Mouse (Mus musculus) forebrain, embryonic 13.5 days (tissue): Measurements from ENCODE around the gene Wfdc6a. TPM values are rescaled to one million over a fixed set of nuclear protein-coding genes. Genes with fewer than 3 reads are reported as not detected.
A peak's percentile ranks its signal among the peaks of the same experiment; 100 is the strongest.
"Not testable (repeated sequence)": the region's sequence is repeated elsewhere in the genome, so short reads cannot be mapped to it uniquely, and the experiment has no call there.

Experiments used
- ATAC-seq: fragments of 200-750 bp; cut with Nextera tagmentation; 2 replicates; pipeline ENCODE4 v1.8.0; 2017
- H3K27ac ChIP-seq: fragments of 300-500 bp; sonication (generic); 2 replicates; pipeline ENCODE4 v1.5.1; 2015; ENCODE audit warnings: inconsistent platforms, mild to moderate bottlenecking, moderate library complexity
- H3K27me3 ChIP-seq: fragments of 300-500 bp; sonication (generic); 2 replicates; pipeline ENCODE4 v1.6.1; 2015; ENCODE audit warnings: mild to moderate bottlenecking, inconsistent platforms
- H3K36me3 ChIP-seq: fragments of 300-500 bp; sonication (generic); 2 replicates; pipeline ENCODE4 v1.6.1; 2015; ENCODE audit warnings: mild to moderate bottlenecking, inconsistent platforms; ENCODE audit not compliant: poor library complexity, severe bottlenecking
- H3K4me1 ChIP-seq: fragments of 300-500 bp; sonication (generic); 2 replicates; pipeline ENCODE4 v1.6.1; 2015; ENCODE audit warnings: inconsistent platforms
- H3K4me2 ChIP-seq: fragments of 300-500 bp; sonication (generic); 2 replicates; pipeline ENCODE4 v1.6.1; 2015; ENCODE audit warnings: inconsistent platforms, mild to moderate bottlenecking, moderate library complexity
- H3K4me3 ChIP-seq: fragments of 300-500 bp; sonication (generic); 2 replicates; pipeline ENCODE4 v1.5.1; 2015; ENCODE audit warnings: mild to moderate bottlenecking, inconsistent platforms
- H3K9ac ChIP-seq: fragments of 300-500 bp; sonication (generic); 2 replicates; pipeline ENCODE4 v1.6.1; 2015; ENCODE audit warnings: mild to moderate bottlenecking, inconsistent platforms
- H3K9me3 ChIP-seq: fragments of 300-500 bp; sonication (generic); replicated peaks from 2 replicates; pipeline ENCODE4 v1.6.1; 2016; ENCODE audit warnings: inconsistent platforms
- WGBS: fragments of 180-500 bp; shearing (Covaris S2); methylation state at CpG from one replicate; pipeline ENCODE4 v1.1.7; 2015; 5-methylcytosine and 5-hydroxymethylcytosine counted together
- polyA plus RNA-seq: library from polyadenylated mRNA; unstranded; fragments of >200 nt; fragmentation: Nextera tagmentation; extraction: Ambion mirVana; gene quantifications from 2 replicates; pipeline ENCODE4 v1.2.1, GENCODE M21; 2015

The Wfdc6a gene
- not detected in 2 replicates for polyA plus RNA-seq

- WGBS: 64% methylated on average over 13 of the region's 13 CpGs
- ATAC-seq, H3K36me3 ChIP-seq, H3K27ac ChIP-seq, H3K4me2 ChIP-seq, H3K9ac ChIP-seq, H3K9me3 ChIP-seq, H3K4me1 ChIP-seq, H3K4me3 ChIP-seq, H3K27me3 ChIP-seq: not testable (repeated sequence)
Measured at GRCm38 (mm10) chr2:164585025-164585725, at the start of gene Wfdc6a. TSS of gene Wfdc6a (minus strand) at chr2:164585447.

- no peaks in the 10 kb centered on the region for H3K9me3 ChIP-seq
- H3K36me3 ChIP-seq: no peaks in the 10 kb centered on the region
- H3K27me3 ChIP-seq: no peaks in the 10 kb centered on the region
- H3K4me3 ChIP-seq: no peak overlapping the region
- no peak overlapping the region for H3K4me2 ChIP-seq
- no peak for ATAC-seq
- H3K4me1 ChIP-seq: no peaks in the 10 kb centered on the region
- H3K9ac ChIP-seq: no peak overlapping the region
- WGBS: 86% methylated on average over 4 of the region's 4 CpGs
- no peak overlapping the region for H3K27ac ChIP-seq
Measured at GRCm38 (mm10) chr2:164621775-164622174, 36.5 kb upstream of the Wfdc6a start.

DNA sequence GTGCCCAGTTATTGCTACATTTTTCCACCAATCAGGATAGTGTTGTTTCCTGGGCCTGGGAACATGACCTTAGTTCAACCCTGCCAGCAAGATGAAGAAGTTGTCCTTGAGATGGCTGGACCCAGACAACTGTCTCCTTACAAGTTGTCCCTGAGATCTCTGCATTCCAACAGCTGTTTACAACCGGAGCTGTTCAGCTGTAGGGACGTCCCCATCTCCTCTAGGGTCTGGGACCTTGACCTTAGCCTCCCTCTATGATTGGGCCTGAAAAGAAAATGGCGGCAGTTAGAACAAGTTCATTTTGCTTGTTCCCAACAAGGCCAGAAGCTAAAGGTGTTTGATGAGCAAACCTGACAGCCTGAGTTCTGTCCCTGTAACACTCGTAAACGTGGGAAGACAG, 33.8 kb upstream of the Wfdc6a start:
- no peaks in the 10 kb centered on the region for H3K36me3 ChIP-seq
- H3K27me3 ChIP-seq: no peaks in the 10 kb centered on the region
- no peak for ATAC-seq
- no peaks in the 10 kb centered on the region for H3K4me1 ChIP-seq
- WGBS: 84% methylated on average over 5 of the region's 5 CpGs
- no peak overlapping the region for H3K9ac ChIP-seq
- H3K4me2 ChIP-seq: no peak overlapping the region
- H3K27ac ChIP-seq: no peak overlapping the region
- no peak overlapping the region for H3K4me3 ChIP-seq
- H3K9me3 ChIP-seq: no peaks in the 10 kb centered on the region

DNA sequence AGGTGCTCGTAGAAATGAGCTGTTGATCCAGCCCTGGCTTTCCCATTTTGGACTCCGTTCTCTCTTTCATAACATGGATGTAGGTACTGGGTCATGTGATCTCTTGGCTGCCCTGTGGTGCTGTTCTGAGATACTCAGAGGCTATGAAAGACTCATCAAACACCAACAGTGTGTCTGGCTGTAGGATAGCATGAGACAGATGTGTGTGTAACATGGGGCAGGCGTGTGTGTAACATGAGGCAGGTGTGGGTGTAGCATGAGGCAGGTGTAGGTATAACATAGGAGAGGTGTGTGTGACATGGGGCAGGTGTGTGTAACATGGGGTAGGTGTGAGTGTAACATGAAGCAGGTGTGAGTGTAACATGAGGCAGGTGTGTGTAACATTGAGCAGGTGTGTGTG, 30.1 kb upstream of the Wfdc6a start:
- no peaks in the 10 kb centered on the region for H3K27me3 ChIP-seq
- H3K4me1 ChIP-seq: no peaks in the 10 kb centered on the region
- no peak for ATAC-seq
- H3K9ac ChIP-seq: no peak overlapping the region
- H3K4me3 ChIP-seq: no peak overlapping the region
- no peak overlapping the region for H3K27ac ChIP-seq
- H3K36me3 ChIP-seq: no peaks in the 10 kb centered on the region
- no peaks in the 10 kb centered on the region for H3K9me3 ChIP-seq
- WGBS: 97% methylated on average over 3 of the region's 3 CpGs
- no peak overlapping the region for H3K4me2 ChIP-seq

GRCm38 (mm10) chr2:164613471-164613870, 28.2 kb upstream of the Wfdc6a start, which contains the start of the genes Wfdc6b and Wfdc8:
TSS of gene Wfdc6b (plus strand) at chr2:164613522.
TSS of gene Wfdc8 (minus strand) at chr2:164613626.
- H3K27ac ChIP-seq, H3K9me3 ChIP-seq, ATAC-seq, H3K4me3 ChIP-seq, H3K9ac ChIP-seq, H3K4me1 ChIP-seq, H3K4me2 ChIP-seq, H3K36me3 ChIP-seq, H3K27me3 ChIP-seq: not testable (repeated sequence)
- 60% methylated on average over 8 of the region's 8 CpGs for WGBS

DNA sequence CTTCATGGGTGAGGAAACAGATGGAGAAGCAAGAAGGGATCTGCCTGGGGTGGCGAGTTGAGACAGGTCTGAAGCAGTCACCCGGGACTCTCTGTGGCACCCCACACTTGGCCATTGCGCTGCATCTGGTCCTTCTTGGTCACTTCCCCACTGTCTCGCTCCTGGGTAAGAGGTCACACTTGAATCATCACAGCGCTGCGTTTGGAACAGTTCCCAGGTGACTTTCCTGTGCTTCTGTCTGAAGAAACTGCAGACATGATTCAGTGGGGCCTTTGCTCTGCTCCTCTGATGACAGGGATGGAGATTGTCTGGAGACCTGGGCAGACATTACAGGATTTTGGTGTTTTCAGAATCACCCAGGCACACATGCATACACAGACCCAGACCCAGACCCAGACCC, 23.5 kb upstream of the Wfdc6a start:
- 87% methylated on average over 6 of the region's 6 CpGs for WGBS
- no peaks in the 10 kb centered on the region for H3K4me1 ChIP-seq
- no peak overlapping the region for H3K4me3 ChIP-seq
- H3K4me2 ChIP-seq: no peak overlapping the region
- H3K36me3 ChIP-seq: no peaks in the 10 kb centered on the region
- H3K9me3 ChIP-seq: peaks cover under 1% of the 10 kb centered on the region; the same call in 1 of the 2 replicates
- no peak overlapping the region for H3K27ac ChIP-seq
- ATAC-seq: no peak
- H3K9ac ChIP-seq: no peak overlapping the region
- H3K27me3 ChIP-seq: no peaks in the 10 kb centered on the region

GRCm38 (mm10) chr2:164604411-164604810, 19.2 kb upstream of the Wfdc6a start:
- 92% methylated on average over 8 of the region's 8 CpGs for WGBS
- Histone ChIP-seq H3K27ac (no peak overlapping the region), H3K4me2 (no peak overlapping the region), H3K27me3 (no peaks in the 10 kb centered on the region), H3K36me3 (no peaks in the 10 kb centered on the region), H3K9ac (no peak overlapping the region), H3K9me3 (peaks cover 9% of the 10 kb centered on the region), H3K4me1 (no peaks in the 10 kb centered on the region), H3K4me3 (no peak overlapping the region)
- no peak for ATAC-seq

DNA sequence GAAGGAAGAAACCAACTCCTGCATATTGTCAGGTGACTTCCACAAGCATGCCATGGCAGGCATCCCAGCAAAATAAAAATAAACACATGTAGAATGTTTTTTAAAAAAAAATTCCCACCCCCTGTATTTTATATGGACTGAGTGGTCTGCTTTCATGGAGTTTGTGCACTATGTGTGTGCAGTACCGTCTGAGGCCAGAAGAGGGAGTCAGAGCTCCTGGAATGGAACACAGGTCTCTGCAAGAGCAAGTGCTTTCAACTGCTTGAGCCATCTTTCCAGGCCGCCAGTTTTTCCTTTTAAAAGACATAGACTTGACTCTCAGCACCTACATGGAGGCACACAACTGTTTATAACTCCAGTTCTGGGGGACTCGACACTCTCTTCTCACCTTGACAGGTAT, 18.2 kb upstream of the Wfdc6a start:
- H3K9ac ChIP-seq: no peak overlapping the region
- WGBS: 91% methylated on average over 3 of the region's 3 CpGs
- H3K4me1 ChIP-seq: no peaks in the 10 kb centered on the region
- no peak overlapping the region for H3K4me2 ChIP-seq
- ATAC-seq: no peak
- no peak overlapping the region for H3K4me3 ChIP-seq
- no peaks in the 10 kb centered on the region for H3K36me3 ChIP-seq
- H3K27ac ChIP-seq: no peak overlapping the region
- H3K9me3 ChIP-seq: peaks cover 9% of the 10 kb centered on the region
- no peaks in the 10 kb centered on the region for H3K27me3 ChIP-seq

DNA sequence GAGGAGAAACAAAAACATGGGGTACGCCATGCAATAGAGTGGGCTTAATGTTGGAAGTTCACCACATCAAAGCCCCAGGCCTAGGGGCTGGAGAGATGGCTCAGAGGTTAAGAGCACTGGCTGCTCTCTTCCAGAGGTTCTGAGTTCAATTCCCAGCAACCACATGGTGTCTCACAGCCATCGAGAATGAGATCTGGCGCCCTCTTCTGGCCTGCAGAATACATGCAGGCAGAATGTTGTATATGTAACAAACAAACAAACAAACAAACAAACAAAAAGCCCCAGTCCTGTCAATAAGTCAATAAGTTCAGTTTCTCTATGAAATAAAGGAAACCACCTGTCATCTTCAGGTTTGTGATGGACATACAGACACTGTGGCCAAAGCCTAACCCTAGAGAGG, 14.9 kb upstream of the Wfdc6a start:
- H3K9me3 ChIP-seq: peaks cover 9% of the 10 kb centered on the region
- no peak for ATAC-seq
- H3K4me3 ChIP-seq: no peak overlapping the region
- no peaks in the 10 kb centered on the region for H3K27me3 ChIP-seq
- 73% methylated on average over 3 of the region's 3 CpGs for WGBS
- no peaks in the 10 kb centered on the region for H3K4me1 ChIP-seq
- H3K9ac ChIP-seq: no peak overlapping the region
- no peak overlapping the region for H3K27ac ChIP-seq
- H3K36me3 ChIP-seq: no peaks in the 10 kb centered on the region
- no peak overlapping the region for H3K4me2 ChIP-seq

- no peak within 1 kb of the TSS for H3K27ac ChIP-seq
- no peak within 1 kb of the TSS for H3K4me3 ChIP-seq
- no peaks in the 10 kb centered on the region for H3K36me3 ChIP-seq
- H3K9ac ChIP-seq: no peak within 1 kb of the TSS
- no peaks in the 10 kb centered on the region for H3K27me3 ChIP-seq
- no peaks in the 10 kb centered on the region for H3K9me3 ChIP-seq
- H3K4me1 ChIP-seq: no peaks in the 10 kb centered on the region
- no peak for ATAC-seq
- no peak within 1 kb of the TSS for H3K4me2 ChIP-seq
- WGBS: 77% methylated on average over 4 of the region's 4 CpGs
Measured at GRCm38 (mm10) chr2:164593494-164593893, 8.2 kb upstream of the Wfdc6a start, which contains the start of gene Eppin. TSS of gene Eppin (minus strand) at chr2:164593594.

DNA sequence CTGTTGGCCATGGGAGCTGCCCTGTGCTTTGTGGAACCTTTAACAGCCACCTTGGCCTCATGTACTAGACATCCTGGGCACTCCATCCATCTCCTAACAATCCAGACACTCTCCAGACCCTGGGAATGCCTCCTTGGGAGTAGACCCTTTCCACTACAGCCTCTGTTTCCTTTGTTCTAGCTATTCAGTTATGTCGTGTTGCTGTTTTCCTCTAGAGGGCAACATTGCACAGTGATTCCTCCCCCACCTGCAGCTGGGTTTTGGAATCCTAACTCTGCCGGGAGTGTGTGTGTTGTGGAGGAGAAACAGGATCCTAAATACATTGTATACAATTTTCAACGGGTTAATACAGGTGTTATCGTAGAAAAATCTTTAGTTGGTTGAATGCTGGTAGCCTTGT, 6.8 kb upstream of the Wfdc6a start:
- H3K9me3 ChIP-seq: no peaks in the 10 kb centered on the region
- no peaks in the 10 kb centered on the region for H3K4me1 ChIP-seq
- H3K27me3 ChIP-seq: no peaks in the 10 kb centered on the region
- no peaks in the 10 kb centered on the region for H3K36me3 ChIP-seq
- 11% methylated on average over 4 of the region's 4 CpGs for WGBS
- peak; percentile 24; the same call in 1 of the 2 replicates for ATAC-seq
- H3K9ac ChIP-seq: no peak overlapping the region
- no peak overlapping the region for H3K4me3 ChIP-seq
- no peak overlapping the region for H3K4me2 ChIP-seq
- no peak overlapping the region for H3K27ac ChIP-seq

- H3K9me3 ChIP-seq, H3K4me1 ChIP-seq, H3K9ac ChIP-seq, H3K36me3 ChIP-seq, ATAC-seq, H3K27ac ChIP-seq, H3K4me3 ChIP-seq, H3K27me3 ChIP-seq, H3K4me2 ChIP-seq: not testable (repeated sequence)
- 88% methylated on average over 6 of the region's 6 CpGs for WGBS
Measured at GRCm38 (mm10) chr2:164573359-164573758, 11.9 kb downstream of the Wfdc6a start, which contains the start of gene Spint3. TSS of gene Spint3 (minus strand) at chr2:164573459.

DNA sequence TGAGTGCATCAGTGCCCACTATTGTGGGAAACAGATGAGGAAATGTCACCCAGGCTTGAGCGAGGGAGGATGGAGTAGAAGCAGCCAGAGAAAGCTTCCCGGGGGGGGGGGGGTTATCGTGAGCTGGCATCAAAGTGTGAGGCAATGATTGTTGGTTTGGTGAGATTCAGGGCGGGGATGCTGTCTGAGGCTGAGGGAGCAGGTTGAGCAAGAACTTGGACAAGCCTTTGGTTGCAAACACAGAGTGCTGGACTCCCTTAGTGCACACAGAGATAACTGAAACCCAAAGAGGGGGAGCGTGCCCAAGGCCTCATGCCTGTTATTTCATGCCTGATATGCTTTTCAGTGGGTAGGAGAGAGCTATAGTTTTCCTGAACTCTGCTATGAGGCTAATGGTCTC, 17.8 kb downstream of the Wfdc6a start:
- ATAC-seq: no peak
- H3K9me3 ChIP-seq: no peaks in the 10 kb centered on the region
- 91% methylated on average over 5 of the region's 5 CpGs for WGBS

More for the DNA sequence above, 17.8 kb downstream of the Wfdc6a start:
- H3K9ac ChIP-seq: no peak overlapping the region
- H3K4me2 ChIP-seq: no peak overlapping the region
- H3K27ac ChIP-seq: no peak overlapping the region
- H3K36me3 ChIP-seq: no peaks in the 10 kb centered on the region
- no peak overlapping the region for H3K4me3 ChIP-seq
- H3K27me3 ChIP-seq: peaks cover 9% of the 10 kb centered on the region
- peaks cover 20% of the 10 kb centered on the region for H3K4me1 ChIP-seq
